Mouse (Mus musculus): ENCODE data around the gene Myh6.

The Myh6 gene

DNA sequence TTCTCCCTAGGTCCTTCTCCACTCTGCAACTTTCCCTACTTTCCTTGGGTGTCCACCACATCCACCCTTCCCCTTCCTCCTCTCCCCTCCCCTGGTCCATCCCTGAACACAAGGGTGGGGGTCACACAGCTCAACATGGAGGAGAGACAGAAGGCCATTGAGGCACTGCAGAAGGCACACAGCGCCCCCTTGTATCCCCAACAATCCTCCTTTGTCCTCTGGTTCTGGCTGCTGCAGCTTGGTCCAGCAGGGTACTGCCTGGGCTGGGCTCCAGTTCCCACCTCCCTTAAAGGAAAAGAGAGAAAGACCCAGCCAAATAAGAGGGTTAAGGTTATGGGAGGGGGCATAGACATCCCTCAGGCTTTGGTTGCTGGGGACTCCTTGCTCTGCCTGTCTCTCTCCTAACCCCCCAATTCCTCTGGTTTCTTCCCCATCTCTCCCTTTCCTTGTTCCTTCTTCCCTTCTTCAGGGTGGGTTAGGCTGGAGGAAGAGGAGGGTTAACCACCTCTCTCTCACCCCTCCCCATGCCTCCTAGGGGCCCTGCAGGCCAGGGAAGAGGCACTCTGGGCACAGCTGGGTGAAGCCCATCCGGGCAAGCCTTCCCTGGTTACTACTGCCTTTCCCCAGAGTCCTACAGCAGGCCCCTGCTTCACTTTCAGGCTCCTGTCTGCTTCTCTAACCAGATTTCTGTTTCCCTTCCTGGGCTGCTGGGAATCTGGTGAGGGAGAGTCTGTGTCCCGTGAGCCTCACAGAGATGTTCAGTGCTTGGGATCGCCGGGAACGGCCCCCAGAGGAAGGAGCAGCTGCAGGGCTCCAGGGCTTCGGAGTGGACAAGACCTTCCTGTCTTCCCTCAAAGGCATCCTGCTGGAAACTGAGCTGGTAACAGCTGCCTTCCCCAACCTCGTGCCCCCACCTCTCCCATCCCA lies 30.6 kb downstream of the Myh6 start, which contains the start of gene Cmtm5:
Cmtm5 (plus strand) TSS at position 358 of the 927 bp plus-strand sequence.
- DNase-seq (ENCODE audit: low read depth, low spot score) = no peak

DNA sequence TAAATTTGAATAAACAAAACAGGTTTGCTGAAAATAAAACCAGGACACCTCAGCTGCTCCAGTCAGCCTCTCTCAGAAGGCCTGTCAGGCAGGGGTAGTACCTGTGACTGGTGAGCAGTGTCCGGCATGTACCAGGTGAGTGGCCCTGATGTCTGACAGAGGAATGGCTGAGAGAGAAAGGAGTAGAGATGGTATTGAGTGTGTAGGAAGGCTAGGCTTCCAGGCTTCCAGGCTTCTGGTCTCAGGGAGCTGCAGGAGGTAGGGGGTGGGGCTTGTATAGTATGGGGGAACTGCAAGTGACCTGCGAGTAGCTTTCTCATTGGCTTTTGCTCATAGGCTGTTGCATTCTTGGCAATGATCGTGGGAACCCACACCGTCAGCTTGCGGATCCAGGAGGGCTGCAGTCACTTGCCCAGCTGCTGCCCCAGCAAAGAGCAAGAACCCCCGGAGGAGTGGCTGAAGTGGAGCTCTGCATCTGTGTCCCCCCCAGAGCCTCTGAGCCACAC lies 34.0 kb downstream of the Myh6 start, which contains the start of gene Il25:
Il25 (plus strand) TSS at position 51 of the 506 bp plus-strand sequence.
- DNase-seq (ENCODE audit: low read depth, low spot score) = no peak

DNA sequence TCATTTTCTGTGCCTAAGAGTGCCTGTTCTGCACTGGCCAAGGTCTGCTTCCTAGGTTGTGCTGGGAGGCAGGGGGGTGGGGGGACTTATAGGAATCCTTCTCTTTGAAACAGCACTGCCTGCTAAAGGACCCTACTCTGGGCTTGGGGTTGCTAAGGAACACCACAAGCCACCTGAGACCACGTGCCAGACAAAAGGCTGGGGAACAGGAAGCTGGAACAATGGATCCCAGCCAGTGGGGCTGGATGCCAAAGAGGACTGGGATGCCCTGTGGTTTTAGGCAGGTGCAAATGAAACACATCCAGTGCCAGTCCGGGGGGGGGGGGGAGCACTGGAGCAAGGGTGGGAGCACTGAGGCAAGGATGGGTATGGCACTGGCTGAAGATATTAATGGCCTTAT lies 36.3 kb downstream of the Myh6 start:
- DNase-seq (ENCODE audit: low read depth, low spot score) = no peak

DNA sequence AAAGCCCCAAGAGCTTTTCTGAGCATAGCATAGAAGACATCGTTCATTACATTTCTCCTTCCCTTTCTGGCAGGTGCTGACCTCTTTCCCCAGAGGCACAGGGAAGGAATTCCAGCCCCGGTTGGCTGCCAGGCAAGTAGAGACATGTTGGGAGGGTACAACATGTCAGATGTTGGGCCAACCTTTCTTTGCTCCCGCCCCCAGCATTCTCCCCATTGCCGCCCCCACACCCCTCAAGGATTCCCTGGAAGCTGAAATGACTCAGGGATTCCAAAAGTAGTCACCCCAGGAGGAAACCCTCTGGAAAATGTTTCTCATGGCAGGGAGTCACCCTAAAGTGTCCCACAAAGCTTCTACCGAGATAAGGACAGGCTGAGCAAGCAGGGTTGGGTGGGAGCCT lies 36.9 kb downstream of the Myh6 start:
- DNase-seq (ENCODE audit: low read depth, low spot score) = no peak

DNA sequence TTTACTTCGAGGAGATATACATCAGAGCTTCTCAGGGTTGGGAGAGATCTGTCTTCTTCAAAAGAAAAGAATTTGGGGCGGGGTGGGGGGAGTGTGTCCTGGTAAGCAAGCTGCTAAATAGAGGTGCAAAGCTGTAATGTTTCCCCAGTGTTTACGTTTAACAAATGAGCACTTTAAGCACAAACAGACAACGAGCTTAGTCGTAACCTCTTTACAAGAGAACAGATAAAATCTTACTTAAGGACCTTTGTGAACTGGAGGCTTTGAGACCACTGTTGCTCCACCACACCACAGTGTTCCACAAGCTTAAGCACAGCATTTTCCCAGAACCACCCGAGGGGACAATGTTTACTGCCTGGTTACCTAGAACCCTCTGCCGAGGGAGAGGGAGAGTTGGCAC lies 39.4 kb downstream of the Myh6 start:
- no peak for DNase-seq (ENCODE audit: low read depth, low spot score)

DNA sequence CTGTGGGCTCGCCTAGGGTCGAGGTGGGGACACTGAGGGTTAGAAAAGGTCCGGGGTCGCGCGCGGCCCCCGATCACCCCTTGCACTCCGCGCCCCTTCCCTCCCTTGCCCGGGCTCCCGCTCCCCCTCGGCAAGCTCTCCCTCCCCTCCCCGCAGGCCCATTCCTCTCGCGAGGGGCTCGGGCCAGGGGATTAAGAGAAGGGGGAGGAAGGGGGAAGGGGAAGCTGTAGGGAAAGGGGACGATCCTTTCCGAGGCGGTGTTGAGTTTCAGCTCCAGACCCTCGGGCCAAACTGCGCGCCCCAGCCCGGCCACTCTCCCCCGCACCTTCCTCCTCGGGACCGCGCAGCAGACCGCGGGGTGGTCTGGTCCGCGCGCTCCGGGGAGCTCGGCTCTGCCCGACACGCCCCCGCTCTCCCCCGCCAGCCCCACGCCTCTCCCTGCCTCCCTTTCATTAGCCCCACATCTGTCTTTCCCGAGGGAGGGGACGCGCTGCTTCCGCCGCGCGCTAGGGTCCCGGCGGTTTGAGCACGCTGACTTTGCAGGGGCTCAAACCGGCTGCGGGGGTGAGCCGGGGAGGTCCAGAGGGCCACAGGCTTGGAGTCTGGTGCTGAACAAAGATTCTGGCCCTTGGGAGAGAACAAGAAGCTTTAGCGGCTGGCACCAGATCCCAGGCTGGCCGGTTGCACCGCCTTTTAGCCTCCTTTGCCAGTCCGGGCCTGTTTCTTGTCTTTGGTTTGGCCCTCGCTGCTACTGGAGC lies 40.1 kb downstream of the Myh6 start:
- DNase-seq (ENCODE audit: low read depth, low spot score) = peak; percentile 94

DNA sequence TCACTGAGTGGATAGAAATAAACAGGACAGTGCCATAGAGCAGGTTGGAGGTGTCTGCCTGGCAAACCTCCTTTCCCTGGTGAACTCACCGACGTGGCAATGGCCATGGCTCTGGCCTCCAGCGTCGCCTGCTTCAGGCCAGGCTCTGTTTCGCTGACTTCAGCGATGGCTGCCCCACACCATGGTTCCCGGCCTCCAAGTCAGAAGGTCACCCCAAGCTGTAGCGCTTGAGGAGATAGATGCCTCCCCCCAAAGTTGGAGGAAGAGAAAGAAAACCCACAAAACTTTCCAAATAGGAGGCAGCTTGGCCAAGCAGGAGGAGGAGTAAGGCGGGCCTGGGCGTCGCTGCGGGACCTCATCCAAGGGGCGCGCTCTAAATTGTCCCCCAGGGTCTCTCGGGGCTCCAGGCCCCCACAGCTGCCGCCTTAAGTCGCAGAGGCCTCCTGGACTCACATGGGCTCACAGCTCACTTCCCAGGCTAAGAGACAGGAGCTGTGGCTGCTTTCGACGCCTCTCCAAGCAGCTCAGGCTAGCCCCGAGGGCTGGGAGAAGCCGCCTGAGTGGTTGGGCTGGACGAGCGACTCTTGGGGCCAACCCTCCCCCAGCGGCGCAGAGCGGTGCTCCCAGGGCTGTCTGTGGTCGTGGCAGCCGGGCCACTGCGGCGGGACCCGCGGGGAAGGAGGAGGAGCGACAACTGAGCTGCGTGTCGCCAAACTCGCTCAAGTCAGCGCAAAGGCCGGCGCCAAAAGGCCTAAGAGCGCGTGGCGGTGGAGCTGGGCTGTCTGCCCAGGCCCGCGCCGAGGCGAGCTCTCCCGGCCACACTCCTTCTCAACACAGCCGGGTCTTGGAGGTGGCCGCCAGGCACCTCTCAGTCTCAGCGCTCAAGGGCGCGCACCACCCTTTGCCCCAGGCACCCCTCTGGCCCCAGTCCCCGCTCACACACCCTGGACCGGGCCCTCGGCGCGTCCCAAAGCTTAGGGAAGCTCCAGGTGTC lies 41.1 kb downstream of the Myh6 start, which contains the start of gene Efs:
Efs (minus strand) TSS at position 778 of the 994 bp plus-strand sequence.
- DNase-seq (ENCODE audit: low read depth, low spot score) = peak; percentile 61

DNA sequence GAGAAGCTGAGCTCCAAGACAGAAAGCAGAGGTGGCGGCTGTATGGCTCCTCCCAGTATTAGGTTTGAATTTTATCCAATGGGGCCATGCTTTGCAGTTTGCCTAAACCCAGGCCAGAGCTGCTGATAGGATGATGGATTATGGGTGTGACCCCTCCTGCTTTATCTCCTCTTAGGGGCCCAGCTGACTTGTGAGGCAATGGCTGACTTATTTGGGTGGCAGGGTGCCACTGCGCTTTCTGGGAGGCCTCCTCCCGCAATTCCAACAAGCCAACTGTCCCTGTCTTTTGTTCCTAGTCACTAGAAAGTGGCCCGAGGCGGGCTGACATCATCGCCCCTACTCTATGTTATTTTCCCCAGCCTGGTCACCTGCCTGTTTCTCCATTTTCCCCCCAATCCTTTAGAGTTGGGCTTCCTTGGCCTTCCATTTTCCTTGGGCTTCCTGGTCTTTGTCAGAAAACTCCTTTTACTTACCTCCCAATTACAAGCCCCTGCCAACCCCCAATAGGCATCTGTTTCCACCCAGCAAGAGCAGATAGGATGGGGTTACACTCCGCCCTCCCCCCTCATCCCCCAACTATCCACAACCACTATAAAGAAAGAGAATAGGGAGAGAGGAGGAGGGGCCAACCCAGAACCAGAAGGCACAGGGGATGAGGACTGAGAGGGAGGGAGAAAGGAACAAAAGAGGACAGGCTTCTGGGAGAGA lies 41.9 kb downstream of the Myh6 start:
- peak; percentile 76 for DNase-seq (ENCODE audit: low read depth, low spot score)

DNA sequence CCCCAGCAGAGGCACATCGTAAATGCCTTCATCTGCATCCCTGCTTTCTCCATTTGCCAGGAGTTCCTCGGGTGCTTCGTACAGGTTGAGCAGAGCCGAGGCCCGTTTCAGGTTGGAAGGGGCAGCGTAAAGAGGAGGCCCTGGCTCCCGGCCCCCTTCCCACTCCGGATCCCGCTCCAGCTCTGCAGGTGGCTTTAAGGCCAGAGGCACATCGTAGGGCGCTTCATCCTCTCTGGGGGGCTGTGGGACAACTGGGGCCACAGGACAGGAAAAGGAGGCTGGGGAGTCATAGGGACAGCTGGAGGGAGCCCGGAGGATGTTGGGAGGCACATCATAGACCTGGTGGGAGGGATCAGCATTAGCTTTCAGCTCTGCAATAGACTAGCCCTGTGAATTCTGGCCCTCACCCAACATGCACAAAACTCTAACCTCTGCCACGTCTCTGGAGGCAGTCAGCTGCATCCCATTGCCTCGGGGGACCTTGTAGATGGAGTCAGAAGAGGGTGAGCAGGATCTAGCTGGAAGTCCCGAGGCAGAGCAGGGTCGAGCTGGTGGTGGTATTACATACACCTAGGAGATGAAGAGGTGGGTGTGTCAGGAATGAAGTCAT lies 46.5 kb downstream of the Myh6 start:
- no peak for DNase-seq (ENCODE audit: low read depth, low spot score)

DNA sequence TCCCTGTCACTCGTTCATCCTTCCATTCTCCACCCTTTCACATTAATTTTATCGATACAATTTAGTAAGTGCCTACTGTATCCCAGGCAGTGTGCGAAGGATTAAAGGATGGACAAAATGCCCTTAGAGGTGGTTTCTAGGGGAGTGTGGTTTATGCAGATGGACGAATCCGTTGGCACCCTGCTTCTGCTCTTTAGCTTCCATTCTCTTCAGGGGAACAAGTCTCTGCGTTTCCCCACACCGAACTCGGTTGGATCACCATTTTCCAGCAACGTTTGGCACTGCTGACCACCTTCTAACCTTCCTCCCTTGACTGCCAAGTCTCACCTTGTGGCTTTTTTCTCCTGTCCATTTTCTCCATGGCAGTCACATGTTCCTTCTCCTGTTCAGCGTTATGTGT lies 53.4 kb downstream of the Myh6 start:
- DNase-seq (ENCODE audit: low read depth, low spot score) = no peak

DNA sequence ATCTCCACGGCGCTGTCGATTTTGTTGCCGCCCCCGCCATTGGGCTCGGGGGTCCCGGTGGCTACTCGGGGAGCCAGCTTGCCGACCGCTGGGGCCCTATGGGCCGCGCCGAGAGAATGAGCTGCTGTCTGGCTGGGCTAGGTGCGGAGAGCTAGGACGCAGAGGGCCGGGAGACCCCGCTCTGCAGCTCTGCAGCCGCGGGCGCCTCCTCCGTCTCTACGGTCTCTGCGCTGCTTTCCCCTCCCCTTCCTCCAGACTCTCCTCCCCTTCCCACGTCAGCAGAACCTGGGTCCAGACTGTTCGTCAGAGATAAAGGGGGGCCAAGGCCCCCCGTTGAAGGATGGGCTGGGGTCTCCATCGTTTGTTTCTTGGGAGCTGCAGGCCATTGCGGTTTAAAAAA lies 53.8 kb downstream of the Myh6 start, which contains the start of gene Slc22a17:
Slc22a17 (minus strand) TSS at position 247 of the 400 bp plus-strand sequence.
- peak; percentile 86 for DNase-seq (ENCODE audit: low read depth, low spot score)

DNA sequence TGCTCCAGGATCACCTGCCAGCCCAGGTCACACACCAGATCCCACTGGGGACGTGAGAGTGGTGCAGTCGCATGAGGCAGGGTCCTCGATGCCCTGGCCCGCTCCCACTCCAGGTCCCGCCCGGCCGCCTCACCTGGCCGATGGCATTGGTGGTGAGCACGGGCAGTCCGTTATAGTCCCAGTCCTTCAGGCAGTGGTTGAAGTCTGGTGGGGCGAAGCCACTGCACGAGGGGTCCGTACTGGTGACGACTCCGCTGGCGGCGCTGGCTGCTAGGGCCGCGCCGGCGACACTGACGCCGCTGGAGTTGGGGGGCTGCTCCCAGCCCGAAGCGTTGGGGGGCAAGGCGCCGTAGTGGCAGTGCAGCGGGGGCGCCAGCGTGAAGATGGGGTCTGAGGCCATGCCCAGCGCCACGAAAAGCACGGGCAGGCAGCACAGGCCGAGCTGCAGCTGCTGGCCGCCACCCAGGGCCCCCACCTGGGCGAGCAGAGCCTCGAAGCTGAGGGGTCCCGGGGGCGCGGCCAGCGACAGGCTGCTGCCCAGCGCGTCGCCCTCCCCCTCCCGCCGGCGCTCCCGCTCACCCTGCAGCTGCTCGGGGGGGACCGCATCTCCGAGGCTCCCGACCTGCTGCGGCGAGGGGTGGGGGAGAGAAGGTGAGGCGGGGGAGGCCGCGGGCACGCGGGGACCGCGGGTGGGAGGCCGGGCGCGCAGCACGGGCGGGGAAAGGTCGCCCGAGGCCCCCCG lies 54.4 kb downstream of the Myh6 start:
- DNase-seq (ENCODE audit: low read depth, low spot score) = no peak

DNA sequence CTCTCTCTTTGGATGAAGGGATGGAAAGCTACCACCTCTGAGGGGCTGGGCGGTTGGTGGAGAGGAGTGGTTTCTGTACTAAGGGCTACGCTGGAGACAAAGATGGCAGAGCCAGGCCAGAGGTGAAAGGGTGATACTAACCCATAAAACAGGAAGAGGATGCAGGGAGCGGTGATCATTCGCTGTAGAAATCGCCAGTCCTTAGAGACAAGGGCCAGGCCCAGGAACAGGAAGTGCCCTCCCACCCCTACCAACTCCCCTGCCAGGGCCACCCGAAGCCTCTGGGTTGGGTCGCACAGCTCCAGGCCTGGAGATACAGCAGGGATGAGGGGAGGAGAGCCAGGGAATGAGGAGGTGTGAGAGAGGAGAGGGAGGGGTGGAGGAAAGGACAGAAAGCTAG lies 58.0 kb downstream of the Myh6 start:
- no peak for DNase-seq (ENCODE audit: low read depth, low spot score)

DNA sequence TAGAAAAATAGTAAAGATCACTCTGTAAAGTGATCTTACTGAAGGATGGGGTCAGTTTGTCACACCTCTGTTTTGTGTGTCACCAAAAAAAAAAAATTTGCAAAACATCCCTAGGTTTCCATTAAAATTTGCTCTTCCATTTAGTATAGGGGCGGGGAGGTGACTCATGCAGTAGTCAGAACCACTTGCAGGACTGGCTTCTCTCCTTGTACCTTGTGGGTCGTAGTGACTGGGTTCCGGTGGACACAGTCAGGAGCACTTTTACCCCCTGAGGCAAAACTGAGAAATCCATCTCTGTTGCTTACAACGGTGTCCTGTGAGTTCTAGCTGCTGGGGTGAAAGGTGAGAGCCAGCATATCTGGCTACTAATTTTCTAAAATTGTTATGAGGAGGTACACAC lies 63.1 kb downstream of the Myh6 start:
- DNase-seq (ENCODE audit: low read depth, low spot score) = no peak

DNA sequence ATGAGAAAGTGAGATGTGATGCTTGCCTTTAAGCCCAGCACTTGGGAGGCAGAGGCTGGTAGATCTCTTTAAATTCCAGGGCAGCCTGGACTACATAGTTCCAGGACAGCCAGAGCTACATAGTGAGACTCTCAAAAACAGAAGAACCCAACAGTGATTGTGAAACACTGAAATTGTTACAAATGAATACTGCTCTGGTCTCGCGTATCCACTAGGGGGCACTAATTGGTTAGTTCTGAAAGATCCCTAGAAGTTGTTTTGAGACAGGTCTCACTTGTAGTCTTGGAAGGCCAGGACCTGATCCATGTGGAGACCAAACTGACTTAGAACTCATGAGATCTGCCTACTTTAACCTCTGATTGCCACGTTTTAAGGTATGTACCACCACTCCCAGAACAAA lies 66.3 kb downstream of the Myh6 start:
- DNase-seq (ENCODE audit: low read depth, low spot score) = peak; percentile 85

DNA sequence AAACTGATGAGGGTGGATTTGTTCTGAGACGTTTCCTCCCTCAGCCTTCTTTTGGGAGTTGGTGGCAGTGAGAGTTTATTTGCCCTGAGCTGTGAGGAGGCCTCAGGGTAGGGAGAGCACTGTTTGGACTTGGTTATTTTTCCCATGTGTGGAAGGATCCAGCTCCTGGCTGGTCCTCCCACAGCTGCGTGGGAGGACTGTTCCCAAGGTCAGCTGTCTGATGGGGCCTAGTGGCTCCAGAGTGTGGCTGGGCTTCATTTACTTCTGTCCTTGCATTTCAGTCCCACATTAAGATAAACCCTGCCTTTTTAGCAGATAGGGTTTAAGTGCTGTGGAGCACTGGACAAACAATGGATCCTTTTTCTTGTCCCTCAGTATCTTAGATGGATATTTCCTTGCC lies 69.3 kb downstream of the Myh6 start:
- DNase-seq (ENCODE audit: low read depth, low spot score) = no peak

DNA sequence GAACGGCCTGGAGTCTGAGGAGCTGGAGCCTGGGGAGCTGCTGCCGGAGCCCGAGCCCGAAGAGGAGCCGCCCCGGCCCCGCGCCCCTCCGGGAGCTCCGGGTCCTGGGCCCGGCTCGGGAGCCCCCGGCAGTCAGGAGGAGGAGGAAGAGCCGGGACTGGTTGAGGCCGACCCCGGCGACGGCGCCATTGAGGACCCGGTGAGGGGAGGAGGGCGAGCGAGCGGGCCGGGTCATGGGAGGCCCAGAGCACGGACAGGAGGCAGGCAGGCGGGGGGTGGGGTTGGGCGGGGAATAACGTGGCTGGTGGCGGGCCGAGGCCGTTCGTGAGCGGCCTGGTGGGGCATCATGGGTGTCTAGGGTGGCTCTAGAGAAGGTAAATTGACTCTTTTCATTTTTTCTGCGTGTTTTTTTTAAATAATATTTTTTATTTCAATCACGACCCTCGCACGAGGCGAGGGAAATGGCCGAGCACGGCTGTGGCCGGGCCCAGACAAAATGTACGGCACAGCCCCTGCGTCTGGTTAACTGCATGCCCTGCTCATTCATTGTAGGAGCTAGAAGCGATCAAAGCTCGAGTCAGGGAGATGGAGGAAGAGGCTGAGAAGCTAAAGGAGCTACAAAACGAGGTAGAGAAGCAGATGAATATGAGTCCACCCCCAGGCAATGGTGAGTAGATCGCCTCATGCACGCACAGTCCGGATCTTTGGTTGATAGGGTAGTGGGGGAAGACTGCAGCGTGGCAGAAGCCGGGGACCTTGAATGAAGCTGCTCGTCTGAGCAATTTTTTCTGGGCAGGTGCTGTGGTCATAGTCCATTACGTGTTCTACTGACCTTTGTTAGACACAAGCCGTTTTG lies 72.2 kb downstream of the Myh6 start:
- no peak for DNase-seq (ENCODE audit: low read depth, low spot score)

DNA sequence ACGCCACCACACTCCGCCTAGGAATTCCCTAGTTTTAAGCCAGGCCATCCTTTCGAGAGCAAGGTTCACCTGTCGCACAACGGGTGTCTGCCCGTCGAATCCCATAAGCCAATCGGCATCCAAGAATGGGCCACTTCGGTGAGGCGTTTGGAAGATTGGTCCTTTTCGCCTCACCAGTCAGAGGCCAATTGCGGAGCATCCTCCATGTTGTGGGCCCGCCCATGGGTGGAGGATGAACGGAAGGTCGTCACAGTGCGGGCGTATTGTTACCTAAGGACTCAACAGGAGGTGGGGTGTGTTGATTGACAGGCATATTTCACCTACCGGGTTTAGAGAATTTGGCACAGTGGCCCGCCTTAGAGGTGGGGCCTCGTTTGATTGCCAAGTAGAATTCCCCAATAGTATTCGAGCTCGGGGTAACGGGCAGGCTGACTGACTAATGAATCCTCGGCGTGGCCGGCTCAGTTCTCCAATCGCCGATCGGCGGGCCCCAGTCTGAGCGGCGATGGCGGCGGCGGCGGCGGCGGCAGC lies 73.0 kb downstream of the Myh6 start:
- DNase-seq (ENCODE audit: low read depth, low spot score) = peak; percentile 99
